Mouse (Mus musculus) forebrain, embryonic 16.5 days (tissue): ENCODE results near the gene Gpr89. TPM values are rescaled to one million over a fixed set of nuclear protein-coding genes. Genes with fewer than 3 reads are reported as not detected.
A peak's percentile ranks its signal among the peaks of the same experiment; 100 is the strongest.

ENCODE experiments used
- ATAC-seq: fragments of 200-750 bp; cut with Nextera tagmentation; 2 replicates; pipeline ENCODE4 v1.8.0; 2017; ENCODE audit warnings: mild to moderate bottlenecking, moderate library complexity
- H3K27ac ChIP-seq: fragments of 300-500 bp; sonication (generic); 2 replicates; pipeline ENCODE4 v1.5.1; 2014; ENCODE audit warnings: low read length, control low read depth
- H3K27me3 ChIP-seq: fragments of 300-500 bp; sonication (generic); replicated peaks from 2 replicates; pipeline ENCODE4 v1.6.1; 2014; ENCODE audit warnings: low read length; ENCODE audit not compliant: control insufficient read depth, insufficient read depth
- H3K36me3 ChIP-seq: fragments of 300-500 bp; sonication (generic); 2 replicates; pipeline ENCODE4 v1.6.1; 2014; ENCODE audit not compliant: control insufficient read depth, insufficient read depth
- H3K4me1 ChIP-seq: fragments of 300-500 bp; sonication (generic); replicated peaks from 2 replicates; pipeline ENCODE4 v1.6.1; 2014; ENCODE audit warnings: low read length; ENCODE audit not compliant: control insufficient read depth, insufficient read depth
- H3K4me2 ChIP-seq: fragments of 300-500 bp; sonication (generic); 2 replicates; pipeline ENCODE4 v1.6.1; 2014; ENCODE audit warnings: mild to moderate bottlenecking, low read length, control low read depth
- H3K4me3 ChIP-seq: fragments of 300-500 bp; sonication (generic); replicated peaks from 2 replicates; pipeline ENCODE4 v1.5.1; 2014; ENCODE audit warnings: mild to moderate bottlenecking, low read length, control low read depth
- H3K9ac ChIP-seq: fragments of 300-500 bp; sonication (generic); replicated peaks from 2 replicates; pipeline ENCODE4 v1.6.1; 2014; ENCODE audit warnings: low read depth, low read length, control low read depth
- H3K9me3 ChIP-seq: fragments of 300-500 bp; sonication (generic); 2 replicates; pipeline ENCODE4 v1.6.1; 2016; ENCODE audit warnings: low read length; ENCODE audit not compliant: control insufficient read depth
- WGBS: fragments of 180-500 bp; shearing (Covaris S2); extraction: QIAGEN DNeasy Blood & Tissue Kit; methylation state at CpG from one replicate; pipeline ENCODE4 v1.1.7; 2014; 5-methylcytosine and 5-hydroxymethylcytosine counted together
- polyA plus RNA-seq: library from polyadenylated mRNA; unstranded; fragments of >200 nt; fragmentation: Nextera tagmentation; extraction: Ambion mirVana; gene quantifications from 2 replicates; pipeline ENCODE4 v1.2.1, GENCODE M21; 2015

Gene Gpr89
- polyA plus RNA-seq = 33.1 and 43.7 TPM in 2 replicates

DNA sequence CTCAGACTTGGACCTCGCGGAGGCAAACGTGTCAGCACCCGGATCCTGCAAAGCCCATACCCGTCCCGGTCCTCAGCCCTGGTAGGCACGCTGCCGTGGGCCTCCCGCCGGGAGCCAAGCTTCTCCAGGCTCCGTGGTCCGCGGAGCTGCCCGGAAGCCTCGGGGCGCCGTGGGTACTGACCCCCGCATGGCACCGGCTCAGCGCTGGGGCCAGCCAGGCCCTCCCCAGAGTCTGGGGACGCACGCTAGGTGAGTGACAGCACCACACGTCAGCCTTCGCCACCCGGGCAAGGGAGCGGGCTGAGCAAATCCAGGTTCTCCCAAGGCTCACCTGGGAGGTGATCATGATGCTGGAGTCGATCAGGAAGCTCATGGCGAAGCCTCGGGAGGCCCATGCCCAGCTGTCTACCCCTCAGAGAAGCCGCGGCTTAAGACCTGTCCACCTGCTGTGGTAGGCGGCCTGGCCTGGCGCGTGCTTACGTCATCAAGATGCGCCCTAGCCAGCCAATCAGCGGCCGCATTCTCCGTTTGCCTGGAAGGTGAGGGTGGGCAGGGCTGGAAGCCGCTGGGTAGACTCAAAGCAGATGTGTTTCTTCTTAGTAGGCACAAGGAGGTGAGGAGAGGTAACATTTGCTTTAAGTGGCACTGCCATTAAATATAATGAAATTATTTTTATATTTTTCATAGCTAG, at the start of gene Gpr89:
TSS of gene Gpr89 (minus strand) at position 496 of the 691 bp plus-strand sequence.
- WGBS = under 1% methylated on average over 40 of the region's 40 CpGs
- peaks cover 9% of the 10 kb centered on the region; the same call in 1 of the 2 replicates for H3K4me1 ChIP-seq
- H3K4me2 ChIP-seq = peak within 1 kb of the TSS; percentile 60
- no peak within 1 kb of the TSS for H3K27ac ChIP-seq
- H3K9ac ChIP-seq = peak within 1 kb of the TSS; percentile 75
- peak; percentile 96 for ATAC-seq
- H3K27me3 ChIP-seq = peaks cover 9% of the 10 kb centered on the region; the same call in 1 of the 2 replicates
- H3K36me3 ChIP-seq = no peaks in the 10 kb centered on the region
- H3K9me3 ChIP-seq = no peaks in the 10 kb centered on the region
- peak within 1 kb of the TSS; percentile 60 for H3K4me3 ChIP-seq

DNA sequence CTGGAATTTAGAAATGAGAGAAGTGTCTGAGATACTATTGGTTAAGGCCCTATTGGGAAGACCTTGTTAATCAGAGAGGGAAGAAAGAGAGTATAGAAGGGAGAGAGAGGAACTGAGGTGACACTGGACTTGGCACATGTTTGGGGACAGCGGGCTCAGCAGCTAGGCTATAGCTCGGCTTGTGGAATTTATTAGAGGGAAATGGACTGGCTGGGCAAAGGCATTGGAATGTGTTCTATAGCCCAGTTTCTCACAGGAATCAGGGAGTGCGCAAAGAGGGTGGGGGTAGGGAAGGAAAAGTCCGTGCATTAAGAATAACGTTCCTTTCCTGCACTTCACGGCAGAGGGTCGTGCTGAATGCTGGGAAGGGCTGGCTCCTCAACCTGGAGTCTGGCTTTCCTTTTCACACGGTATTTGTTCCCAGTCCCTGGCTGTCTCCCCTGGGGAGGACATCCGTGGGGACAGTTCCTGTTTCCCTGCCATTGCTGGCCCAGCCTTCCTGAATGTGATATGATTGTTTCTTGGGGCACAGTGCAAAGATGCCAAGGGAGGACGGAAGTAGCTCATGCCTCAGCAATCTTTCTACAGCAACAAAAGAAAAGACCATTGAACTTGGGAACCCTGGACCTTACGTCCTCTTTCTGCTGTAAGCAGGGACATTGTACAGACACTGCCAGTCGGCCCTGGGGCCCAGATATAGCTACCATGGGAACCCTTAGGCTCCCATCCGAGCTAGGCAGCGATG, 48.5 kb upstream of the Gpr89 start:
- ATAC-seq = no peak
- Histone ChIP-seq H3K27ac (no peak overlapping the region), H3K9ac (no peak overlapping the region), H3K27me3 (no peaks in the 10 kb centered on the region), H3K36me3 (no peaks in the 10 kb centered on the region), H3K4me2 (no peak overlapping the region), H3K9me3 (no peaks in the 10 kb centered on the region), H3K4me1 (no peaks in the 10 kb centered on the region), H3K4me3 (no peak overlapping the region)
- WGBS = 57% methylated on average over 14 of the region's 14 CpGs

DNA sequence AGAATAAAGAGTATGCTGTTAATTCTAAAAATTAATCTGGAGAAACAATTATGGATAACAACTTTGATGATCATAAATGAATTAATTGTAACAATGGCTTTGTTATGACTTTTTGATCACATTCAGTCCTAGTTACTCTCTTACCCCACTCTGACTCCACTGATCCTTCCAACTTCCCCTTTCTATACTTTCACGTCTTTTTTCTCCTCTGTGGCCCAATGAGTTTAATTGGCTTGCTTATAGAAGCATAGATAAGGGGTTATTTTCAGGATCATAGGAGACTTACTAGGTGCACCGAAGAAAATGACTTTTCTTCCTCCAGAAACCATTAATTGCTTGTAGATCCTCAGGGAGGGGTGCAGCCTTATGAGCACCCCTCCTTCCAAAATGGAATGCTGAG, 37.6 kb upstream of the Gpr89 start:
- no peak overlapping the region for H3K9ac ChIP-seq
- no peak overlapping the region for H3K27ac ChIP-seq
- H3K9me3 ChIP-seq = no peaks in the 10 kb centered on the region
- no peak overlapping the region for H3K4me3 ChIP-seq
- ATAC-seq = no peak
- H3K36me3 ChIP-seq = no peaks in the 10 kb centered on the region
- 88% methylated on average over 2 of the region's 2 CpGs for WGBS
- no peak overlapping the region for H3K4me2 ChIP-seq
- peaks cover 4% of the 10 kb centered on the region for H3K4me1 ChIP-seq
- no peaks in the 10 kb centered on the region for H3K27me3 ChIP-seq

DNA sequence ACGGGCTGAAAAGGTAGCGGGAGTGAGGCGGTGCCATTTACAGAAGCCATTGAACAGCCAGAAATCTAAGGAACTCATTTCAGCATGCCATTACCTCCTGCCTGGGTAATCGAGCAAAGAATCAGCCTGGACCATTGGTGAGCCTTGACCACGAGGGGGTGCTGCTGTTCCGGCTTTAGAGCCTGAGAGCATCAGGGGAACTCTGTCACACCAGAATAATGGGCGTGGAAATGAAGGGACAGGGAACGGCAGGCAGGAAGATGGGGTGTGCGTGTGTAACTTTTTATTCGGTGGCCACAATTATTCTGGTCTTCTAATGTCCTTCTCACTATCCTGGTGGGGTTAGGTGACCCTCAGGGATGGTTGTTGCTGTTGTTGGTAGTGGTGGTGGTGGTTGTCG, 33.6 kb upstream of the Gpr89 start:
- Histone ChIP-seq H3K27ac (no peak overlapping the region), H3K4me3 (peak overlapping the region; percentile 18), H3K36me3 (no peaks in the 10 kb centered on the region), H3K4me1 (peaks cover 10% of the 10 kb centered on the region), H3K27me3 (no peaks in the 10 kb centered on the region), H3K9me3 (no peaks in the 10 kb centered on the region), H3K9ac (no peak overlapping the region), H3K4me2 (peak overlapping the region; percentile 38)
- whole genome bisulfite sequencing = 10% methylated on average over 11 of the region's 11 CpGs
- peak; percentile 87 for ATAC-seq

DNA sequence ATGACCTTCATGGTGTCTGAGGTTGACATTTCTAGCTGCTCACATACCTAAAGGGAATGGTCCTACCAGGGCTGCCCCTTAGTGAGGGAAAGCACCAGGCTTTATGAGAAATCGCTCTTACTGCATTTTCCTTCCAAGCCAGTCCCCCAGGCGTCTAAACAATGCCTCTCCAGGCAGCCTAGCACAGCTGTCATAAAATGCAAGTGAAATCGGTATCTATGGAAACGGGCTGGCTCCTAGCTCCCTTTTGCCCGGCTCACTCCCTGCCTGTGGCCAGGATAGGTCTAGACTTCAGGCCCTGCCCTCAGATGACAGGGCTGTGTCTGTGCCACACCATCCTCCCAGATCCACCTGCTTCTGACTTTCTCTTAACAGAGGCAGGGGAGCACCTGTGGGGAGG, 32.5 kb upstream of the Gpr89 start:
- H3K9ac ChIP-seq = no peak overlapping the region
- H3K27me3 ChIP-seq = no peaks in the 10 kb centered on the region
- peak; percentile 79 for ATAC-seq
- no peak overlapping the region for H3K4me2 ChIP-seq
- no peak overlapping the region for H3K4me3 ChIP-seq
- no peaks in the 10 kb centered on the region for H3K9me3 ChIP-seq
- no peak overlapping the region for H3K27ac ChIP-seq
- 12% methylated on average over 5 of the region's 5 CpGs for WGBS
- H3K4me1 ChIP-seq = peaks cover 10% of the 10 kb centered on the region
- no peaks in the 10 kb centered on the region for H3K36me3 ChIP-seq

DNA sequence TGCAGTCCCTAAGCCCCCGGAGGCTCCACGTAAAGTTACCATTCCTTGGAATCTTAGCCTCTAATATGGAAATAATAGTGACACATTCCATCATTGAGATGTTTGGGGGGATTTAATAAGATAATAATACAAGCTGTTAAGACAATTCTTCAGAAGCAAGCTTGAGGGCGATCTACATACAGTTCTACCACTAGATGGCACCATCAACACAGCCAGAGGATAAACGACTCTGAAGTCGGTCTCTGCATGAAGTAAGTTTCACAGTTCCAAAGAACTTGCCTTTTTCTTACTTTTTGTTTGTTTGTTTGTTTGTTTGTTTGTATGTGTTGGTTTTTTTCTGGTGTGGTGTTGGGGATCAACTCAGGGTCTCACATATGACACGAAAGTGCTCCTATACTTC, 31.1 kb upstream of the Gpr89 start:
- H3K4me2 ChIP-seq = no peak overlapping the region
- peaks cover 13% of the 10 kb centered on the region for H3K4me1 ChIP-seq
- no peaks in the 10 kb centered on the region for H3K36me3 ChIP-seq
- WGBS = 10% methylated on average over 6 of the region's 6 CpGs
- ATAC-seq = no peak
- H3K27me3 ChIP-seq = no peaks in the 10 kb centered on the region
- no peaks in the 10 kb centered on the region for H3K9me3 ChIP-seq
- H3K27ac ChIP-seq = no peak overlapping the region
- no peak overlapping the region for H3K9ac ChIP-seq
- no peak overlapping the region for H3K4me3 ChIP-seq

DNA sequence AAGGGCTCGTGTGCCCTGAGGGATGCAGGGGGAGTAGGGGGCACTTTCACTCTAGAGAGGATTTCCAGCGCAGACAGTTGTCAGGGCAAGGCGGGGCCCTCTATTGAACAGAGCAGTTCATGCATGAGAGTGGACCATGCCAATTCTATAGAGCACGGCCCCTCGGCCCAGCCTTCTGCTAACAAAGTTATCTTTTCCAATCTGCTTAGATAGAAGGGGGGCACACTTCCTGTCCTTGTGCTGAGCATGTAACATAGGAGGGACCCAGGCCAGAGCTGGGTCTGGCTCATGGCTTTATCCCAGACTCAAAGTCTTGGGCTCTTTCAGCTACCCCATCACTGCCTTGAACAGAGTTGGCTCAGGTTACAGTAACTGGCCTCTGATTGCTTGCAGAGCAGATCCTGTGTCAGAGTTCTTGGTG, 26.1 kb upstream of the Gpr89 start:
- H3K9me3 ChIP-seq = no peaks in the 10 kb centered on the region
- H3K4me1 ChIP-seq = peaks cover 8% of the 10 kb centered on the region
- 3% methylated on average over 5 of the region's 5 CpGs for WGBS
- no peak overlapping the region for H3K4me3 ChIP-seq
- H3K4me2 ChIP-seq = peak overlapping the region; percentile 14; the same call in 1 of the 2 replicates
- H3K27me3 ChIP-seq = no peaks in the 10 kb centered on the region
- no peaks in the 10 kb centered on the region for H3K36me3 ChIP-seq
- 0 out of 2 replicates have a peak, but pooled peaks have one; percentile 38 for ATAC-seq
- H3K27ac ChIP-seq = no peak overlapping the region
- H3K9ac ChIP-seq = no peak overlapping the region

DNA sequence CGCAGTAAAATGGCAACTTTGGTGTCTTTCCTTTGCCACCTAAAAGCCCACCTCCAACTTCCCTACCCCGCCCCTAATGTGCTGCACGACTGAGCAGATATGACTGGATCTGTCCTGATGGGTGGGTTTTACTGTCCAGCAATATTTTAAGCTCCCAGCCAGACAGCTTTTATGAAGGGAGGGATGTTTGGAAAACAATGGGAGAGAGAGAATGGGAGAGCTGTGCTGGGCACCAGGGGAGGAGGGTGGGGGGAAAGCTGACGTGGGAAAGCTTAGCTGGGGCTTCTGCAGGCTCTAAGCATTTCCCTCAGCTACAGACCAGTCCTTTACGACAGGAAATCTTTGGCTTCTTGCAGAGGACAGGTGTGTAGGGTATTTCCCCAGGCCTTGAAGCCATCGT, 20.8 kb upstream of the Gpr89 start, which contains the start of gene Gja8:
TSS of gene Gja8 (minus strand) at position 101 of the 400 bp plus-strand sequence.
- ATAC-seq = no peak
- Histone ChIP-seq H3K9ac (no peak within 1 kb of the TSS), H3K4me2 (no peak within 1 kb of the TSS), H3K4me3 (no peak within 1 kb of the TSS), H3K9me3 (no peaks in the 10 kb centered on the region), H3K27me3 (no peaks in the 10 kb centered on the region), H3K4me1 (peaks cover 2% of the 10 kb centered on the region), H3K27ac (no peak within 1 kb of the TSS), H3K36me3 (no peaks in the 10 kb centered on the region)
- 74% methylated on average over 6 of the region's 6 CpGs for WGBS

DNA sequence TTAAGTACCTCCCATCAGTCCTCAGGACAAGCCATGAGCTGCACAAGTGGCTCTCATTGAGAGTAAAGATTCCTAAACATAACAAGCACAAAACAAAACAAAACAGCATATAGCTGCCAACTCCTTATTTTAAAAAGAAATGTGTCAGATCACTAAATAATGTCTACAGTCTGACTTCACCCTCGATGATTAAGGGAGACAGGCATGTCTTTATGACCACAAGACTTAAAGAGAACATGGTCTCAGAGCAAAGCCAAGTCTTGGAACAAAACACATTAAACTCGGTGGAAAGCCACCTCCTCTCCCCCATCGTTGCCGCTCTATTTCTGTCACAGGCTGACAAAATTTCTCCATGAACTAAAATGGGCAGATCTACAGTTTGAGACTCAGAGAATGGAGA, 19.5 kb upstream of the Gpr89 start:
- H3K27me3 ChIP-seq = no peaks in the 10 kb centered on the region

More for the DNA sequence above, 19.5 kb upstream of the Gpr89 start:
- no peak overlapping the region for H3K9ac ChIP-seq
- no peaks in the 10 kb centered on the region for H3K4me1 ChIP-seq
- no peak overlapping the region for H3K4me3 ChIP-seq
- no peaks in the 10 kb centered on the region for H3K9me3 ChIP-seq
- H3K4me2 ChIP-seq = no peak overlapping the region
- 80% methylated on average over 4 of the region's 4 CpGs for WGBS
- H3K27ac ChIP-seq = no peak overlapping the region
- ATAC-seq = no peak
- no peaks in the 10 kb centered on the region for H3K36me3 ChIP-seq
